Mouse (Mus musculus): Measurements from ENCODE around the gene Hoxc9.

Hoxc9 gene

GRCm38 (mm10) chr15:103020899-103021418 lies 44.7 kb downstream of the Hoxc9 start:
- DNase-seq (ENCODE audit: low spot score in 2 of 2) = no peak

- DNase-seq (ENCODE audit: low spot score in 2 of 2) = no peak
These were observed 45.3 kb downstream of the Hoxc9 start for GRCm38 (mm10) chr15:103021544-103021943.

GRCm38 (mm10) chr15:103024131-103024530 lies 47.9 kb downstream of the Hoxc9 start:
- DNase-seq (ENCODE audit: low spot score in 2 of 2) = no peak

GRCm38 (mm10) chr15:103027266-103028235 lies 51.3 kb downstream of the Hoxc9 start:
- no peak for DNase-seq (ENCODE audit: low spot score in 2 of 2)

GRCm38 (mm10) chr15:103028916-103029512 lies 52.8 kb downstream of the Hoxc9 start:
- DNase-seq (ENCODE audit: low spot score in 2 of 2) = no peak

GRCm38 (mm10) chr15:103030142-103030541 lies 53.9 kb downstream of the Hoxc9 start:
- no peak for DNase-seq (ENCODE audit: low spot score in 2 of 2)

- no peak for DNase-seq (ENCODE audit: low spot score in 2 of 2)
These were observed 55.9 kb downstream of the Hoxc9 start for GRCm38 (mm10) chr15:103032167-103032566.

- DNase-seq (ENCODE audit: low spot score in 2 of 2) = no peak
These were observed 56.7 kb downstream of the Hoxc9 start for GRCm38 (mm10) chr15:103032646-103033575.

- DNase-seq (ENCODE audit: low spot score in 2 of 2) = no peak
These were observed 58.0 kb downstream of the Hoxc9 start for GRCm38 (mm10) chr15:103034043-103034806.
